Mouse (Mus musculus) heart, embryonic 11.5 days (tissue): ENCODE results near the gene Olfr835. TPM values are rescaled to one million over a fixed set of nuclear protein-coding genes. Genes with fewer than 3 reads are reported as not detected.

Source experiments
- ATAC-seq: fragments of 200-750 bp; cut with Nextera tagmentation; replicated peaks from 2 replicates; pipeline ENCODE4 v1.8.0; 2017; ENCODE audit warnings: moderate library complexity; ENCODE audit not compliant: insufficient number of reproducible peaks, low FRiP score, low TSS enrichment
- H3K27ac ChIP-seq: fragments of 300-500 bp; sonication (generic); 2 replicates; pipeline ENCODE4 v1.5.1; 2014; ENCODE audit warnings: mild to moderate bottlenecking, low read depth, low read length
- H3K27me3 ChIP-seq: fragments of 300-500 bp; sonication (generic); 2 replicates; pipeline ENCODE4 v1.6.1; 2014; ENCODE audit warnings: mild to moderate bottlenecking, low read length, mixed read lengths; ENCODE audit not compliant: control insufficient read depth, insufficient read depth
- H3K36me3 ChIP-seq: fragments of 300-500 bp; sonication (generic); 2 replicates; pipeline ENCODE4 v1.6.1; 2014; ENCODE audit warnings: mild to moderate bottlenecking, low read length, moderate library complexity, mixed read lengths; ENCODE audit not compliant: control insufficient read depth, insufficient read depth
- H3K4me1 ChIP-seq: fragments of 300-500 bp; sonication (generic); 2 replicates; pipeline ENCODE4 v1.6.1; 2014; ENCODE audit warnings: low read length; ENCODE audit not compliant: control insufficient read depth, insufficient read depth
- H3K4me2 ChIP-seq: fragments of 300-500 bp; sonication (generic); 2 replicates; pipeline ENCODE4 v1.6.1; 2014; ENCODE audit warnings: mild to moderate bottlenecking, moderate library complexity
- H3K4me3 ChIP-seq: fragments of 300-500 bp; sonication (generic); 2 replicates; pipeline ENCODE4 v1.5.1; 2014; ENCODE audit warnings: low read depth, low read length
- H3K9ac ChIP-seq: fragments of 300-500 bp; sonication (generic); 2 replicates; pipeline ENCODE4 v1.6.1; 2014; ENCODE audit warnings: mild to moderate bottlenecking, low read depth, low read length, moderate library complexity
- H3K9me3 ChIP-seq: fragments of 300-500 bp; sonication (generic); replicated peaks from 2 replicates; pipeline ENCODE4 v1.6.1; 2016; ENCODE audit warnings: low read length; ENCODE audit not compliant: control insufficient read depth
- WGBS: fragments of 180-500 bp; shearing (Covaris S2); extraction: QIAGEN DNeasy Blood & Tissue Kit; methylation state at CpG from one replicate; pipeline ENCODE4 v1.1.7; 2014; ENCODE audit not compliant: insufficient replicate concordance; 5-methylcytosine and 5-hydroxymethylcytosine counted together
- polyA plus RNA-seq: library from polyadenylated mRNA; unstranded; fragments of >200 nt; fragmentation: Nextera tagmentation; extraction: Ambion mirVana; gene quantifications from 2 replicates; pipeline ENCODE4 v1.2.1, GENCODE M21; 2014

The Olfr835 gene
- not detected in 2 replicates for polyA plus RNA-seq

- Histone ChIP-seq H3K4me3 (no peak within 1 kb of the TSS), H3K9ac (no peak within 1 kb of the TSS), H3K4me1 (no peaks in the 10 kb centered on the region), H3K9me3 (0 out of 2 replicates have a peak, but pooled peaks cover 2% of the 10 kb centered on the region), H3K27ac (no peak within 1 kb of the TSS), H3K36me3 (no peaks in the 10 kb centered on the region), H3K4me2 (no peak within 1 kb of the TSS), H3K27me3 (no peaks in the 10 kb centered on the region)
- no peak for ATAC-seq
- 54% methylated on average over 1 of the region's 1 CpGs for WGBS
Measured at GRCm38 (mm10) chr9:19032435-19032834, at the start of gene Olfr835. Gene Olfr835, plus strand, starts transcription at chr9:19032735.

- no peak for ATAC-seq
- H3K4me3 ChIP-seq: no peak within 1 kb of the TSS
- H3K4me1 ChIP-seq: no peaks in the 10 kb centered on the region
- H3K27ac ChIP-seq: no peak within 1 kb of the TSS
- H3K9ac ChIP-seq: no peak within 1 kb of the TSS
- H3K27me3 ChIP-seq: no peaks in the 10 kb centered on the region
- 76% methylated on average over 3 of the region's 3 CpGs for WGBS
- 0 out of 2 replicates have a peak, but pooled peaks cover 2% of the 10 kb centered on the region for H3K9me3 ChIP-seq
- H3K36me3 ChIP-seq: no peaks in the 10 kb centered on the region
- no peak within 1 kb of the TSS for H3K4me2 ChIP-seq
Measured at GRCm38 (mm10) chr9:18987690-18988089, 44.8 kb upstream of the Olfr835 start, which contains the start of gene Olfr834. Gene Olfr834, plus strand, starts transcription at chr9:18987990.

DNA sequence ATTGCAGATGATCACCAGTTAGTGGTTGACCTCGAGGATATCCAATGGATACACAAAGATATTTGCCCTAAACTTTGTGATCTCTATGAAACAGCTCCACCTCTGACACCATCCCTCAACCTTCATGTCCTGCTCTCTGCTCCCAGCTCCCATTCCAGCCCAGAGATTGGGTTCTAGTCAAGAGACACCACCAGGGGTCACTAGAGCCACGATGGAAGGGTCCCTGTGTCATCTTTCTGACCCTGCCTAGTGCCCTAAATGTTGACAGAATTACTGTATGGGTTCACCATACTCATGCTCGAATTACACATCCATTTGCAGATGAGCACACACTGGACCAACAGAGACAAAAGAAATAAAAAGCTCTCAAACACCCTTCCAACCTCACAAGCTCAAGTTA is 52.5 kb downstream of the Olfr835 start:
- Histone ChIP-seq H3K27ac (no peak overlapping the region), H3K4me3 (no peak overlapping the region), H3K9ac (no peak overlapping the region), H3K4me1 (no peaks in the 10 kb centered on the region), H3K27me3 (no peaks in the 10 kb centered on the region), H3K4me2 (no peak overlapping the region), H3K36me3 (no peaks in the 10 kb centered on the region), H3K9me3 (no peaks in the 10 kb centered on the region)
- WGBS: 33% methylated on average over 3 of the region's 3 CpGs
- ATAC-seq: no peak

Other genes starting within 250 kb of the Olfr835 start
- gene Olfr828, start 213.2 kb upstream of the Olfr835 start, polyA plus RNA-seq: not detected in 2 replicates
- gene Olfr829, start 177.8 kb upstream of the Olfr835 start, polyA plus RNA-seq: not detected in 2 replicates
- gene Olfr830, start 158.0 kb upstream of the Olfr835 start, polyA plus RNA-seq: not detected in 2 replicates
- gene Olfr832, start 95.6 kb upstream of the Olfr835 start, polyA plus RNA-seq: not detected in 2 replicates
- gene Olfr834, start 44.7 kb upstream of the Olfr835 start, polyA plus RNA-seq: not detected in 2 replicates
- 0.06 TPM in 1 of 2 replicates, not detected in the other for gene Olfr836, start 87.6 kb downstream of the Olfr835 start, polyA plus RNA-seq
- gene Olfr837, start 103.6 kb downstream of the Olfr835 start, polyA plus RNA-seq: not detected in 2 replicates
- gene Olfr839-ps1, start 144.6 kb downstream of the Olfr835 start, polyA plus RNA-seq: 0.09 TPM in 1 of 2 replicates, not detected in the other
- not detected in 2 replicates for gene Olfr843, start 219.3 kb downstream of the Olfr835 start, polyA plus RNA-seq